Mouse (Mus musculus): ENCODE measurements around the gene Tpx2. TPM values are rescaled to one million over a fixed set of nuclear protein-coding genes. Genes with fewer than 3 reads are reported as not detected.
A peak's percentile ranks its signal among the peaks of the same experiment; 100 is the strongest.

Tpx2 gene
- polyA plus RNA-seq, 1 experiment from 2014 or later = 66.5 TPM

DNA sequence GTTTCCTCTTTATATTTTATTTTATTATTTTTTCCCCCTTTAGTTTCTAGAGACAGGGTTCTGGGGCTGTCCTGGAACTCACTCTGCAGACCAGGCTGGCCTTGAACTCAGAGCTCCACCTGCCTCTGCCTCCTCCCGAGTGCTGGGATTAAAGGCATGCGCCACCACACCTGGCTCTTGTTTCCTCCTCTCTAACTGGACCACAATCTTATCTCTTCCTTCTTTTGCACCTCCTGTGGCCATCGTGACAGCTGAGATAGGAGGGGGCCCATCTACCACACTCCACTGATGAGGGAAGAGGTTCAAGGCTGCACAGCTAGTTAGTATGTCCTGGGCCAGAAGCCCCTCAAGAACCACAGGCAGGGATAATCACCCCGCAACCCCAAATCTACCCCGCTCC is 76.8 kb downstream of the Tpx2 start:
- no peak for ATAC-seq (ENCODE audit: insufficient read depth, low FRiP score, low read depth)
- Histone ChIP-seq H3K9me3 (no peaks in the 10 kb centered on the region), H3K9ac (no peak overlapping the region), H3K27me3 (replicated peaks) (no peaks in the 10 kb centered on the region), H3K4me2 (no peak overlapping the region), H3K4me1 (peaks cover 24% of the 10 kb centered on the region), H3K36me3 (no peaks in the 10 kb centered on the region), H3K27ac (no peak overlapping the region), H3K4me3 (replicated peaks) (no peak overlapping the region)
- WGBS = 70% methylated on average over 5 of the region's 5 CpGs

DNA sequence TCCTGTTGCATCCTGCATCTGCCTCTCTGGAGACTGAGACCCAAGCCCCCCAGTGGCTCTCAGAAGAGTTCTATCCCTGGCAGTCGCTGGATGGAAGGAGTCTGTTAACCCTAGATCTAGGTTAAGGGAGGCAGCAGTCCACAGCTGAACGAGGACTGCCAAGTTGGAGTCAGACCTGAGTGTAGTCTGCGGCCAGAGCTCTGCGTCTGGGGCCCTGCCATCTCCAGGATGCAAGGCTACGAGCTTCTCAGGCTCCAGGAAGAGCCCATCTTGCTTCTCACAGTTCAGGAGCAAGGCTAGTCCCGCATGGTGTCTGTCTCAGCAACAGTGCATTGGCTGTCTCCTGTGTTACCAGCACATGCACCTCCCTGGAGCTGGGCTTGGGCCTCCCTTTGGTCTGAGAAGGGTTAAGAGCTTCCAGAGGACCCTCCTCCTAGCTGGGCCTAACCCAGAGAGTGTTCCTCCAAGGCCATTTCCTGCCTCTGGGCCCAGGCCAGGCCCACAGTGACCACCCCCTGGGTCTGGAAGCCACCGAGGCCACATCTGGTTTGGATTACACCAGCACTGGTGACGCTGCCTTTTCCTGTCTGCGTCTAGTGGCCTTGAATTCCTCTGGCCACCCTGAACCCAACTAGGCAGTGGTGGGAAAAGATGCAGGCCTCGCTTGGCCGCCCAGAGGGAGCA is 77.6 kb downstream of the Tpx2 start:
- no peak overlapping the region for H3K4me2 ChIP-seq
- peak overlapping the region; percentile 77 for H3K27ac ChIP-seq
- H3K36me3 ChIP-seq = no peaks in the 10 kb centered on the region
- no peak overlapping the region for H3K9ac ChIP-seq
- H3K4me1 ChIP-seq = peaks cover 31% of the 10 kb centered on the region
- no peaks in the 10 kb centered on the region for H3K27me3 ChIP-seq (replicated peaks)
- no peaks in the 10 kb centered on the region for H3K9me3 ChIP-seq
- H3K4me3 ChIP-seq (replicated peaks) = no peak overlapping the region
- WGBS = 48% methylated on average over 11 of the region's 11 CpGs
- ATAC-seq (ENCODE audit: insufficient read depth, low FRiP score, low read depth) = peak; percentile 56; the same call in 1 of the 2 replicates

DNA sequence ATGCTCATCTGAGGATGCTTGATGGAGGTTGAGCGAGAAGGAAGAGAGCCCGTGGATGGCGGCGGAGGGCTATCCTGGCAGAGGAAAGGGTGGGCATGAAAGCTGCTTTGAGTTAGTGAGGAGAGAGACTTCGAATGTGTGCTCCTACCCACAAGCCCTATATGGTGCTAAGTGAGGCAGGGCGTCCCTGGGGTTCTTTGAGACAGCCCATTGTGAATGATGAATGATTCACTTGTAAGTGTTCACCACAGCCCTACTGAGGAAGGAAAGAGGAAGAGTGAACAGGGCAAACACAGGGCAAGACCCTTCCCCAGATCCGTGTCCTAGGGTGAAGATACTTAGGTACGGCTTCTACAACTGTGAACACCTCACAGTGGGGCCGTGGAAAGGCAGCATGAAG is 79.1 kb downstream of the Tpx2 start:
- H3K9ac ChIP-seq = no peak overlapping the region
- 74% methylated on average over 9 of the region's 9 CpGs for WGBS
- H3K27ac ChIP-seq = no peak overlapping the region
- no peak overlapping the region for H3K4me3 ChIP-seq (replicated peaks)
- H3K4me2 ChIP-seq = no peak overlapping the region
- no peak for ATAC-seq (ENCODE audit: insufficient read depth, low FRiP score, low read depth)
- peaks cover 36% of the 10 kb centered on the region for H3K4me1 ChIP-seq
- H3K9me3 ChIP-seq = no peaks in the 10 kb centered on the region
- H3K27me3 ChIP-seq (replicated peaks) = no peaks in the 10 kb centered on the region
- H3K36me3 ChIP-seq = no peaks in the 10 kb centered on the region

DNA sequence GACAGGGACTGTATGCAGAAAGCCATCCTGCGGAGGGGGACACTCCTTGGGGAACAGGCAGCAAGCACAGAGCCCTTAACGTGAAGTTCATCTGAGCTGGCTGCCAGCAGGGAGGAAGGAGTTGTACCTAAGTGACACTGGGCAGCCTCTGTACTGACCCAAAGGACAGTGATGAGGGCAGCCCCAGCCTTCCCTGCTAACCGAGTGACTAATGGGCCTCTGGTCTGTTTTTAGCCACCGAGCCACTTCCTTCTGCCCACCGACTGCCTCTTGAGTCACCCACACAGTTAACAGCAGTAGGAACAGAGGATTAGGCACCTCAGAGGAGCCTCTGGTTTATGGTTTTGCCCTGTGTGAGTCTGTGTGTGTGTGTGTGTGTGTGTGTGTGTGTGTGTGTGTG is 79.6 kb downstream of the Tpx2 start:
- Histone ChIP-seq H3K9ac (no peak overlapping the region), H3K27ac (no peak overlapping the region), H3K4me1 (peaks cover 36% of the 10 kb centered on the region), H3K36me3 (no peaks in the 10 kb centered on the region), H3K9me3 (no peaks in the 10 kb centered on the region), H3K27me3 (replicated peaks) (0 out of 2 replicates have a peak, but pooled peaks cover under 1% of the 10 kb centered on the region), H3K4me2 (no peak overlapping the region), H3K4me3 (replicated peaks) (no peak overlapping the region)
- no peak for ATAC-seq (ENCODE audit: insufficient read depth, low FRiP score, low read depth)
- 52% methylated on average over 5 of the region's 5 CpGs for WGBS

DNA sequence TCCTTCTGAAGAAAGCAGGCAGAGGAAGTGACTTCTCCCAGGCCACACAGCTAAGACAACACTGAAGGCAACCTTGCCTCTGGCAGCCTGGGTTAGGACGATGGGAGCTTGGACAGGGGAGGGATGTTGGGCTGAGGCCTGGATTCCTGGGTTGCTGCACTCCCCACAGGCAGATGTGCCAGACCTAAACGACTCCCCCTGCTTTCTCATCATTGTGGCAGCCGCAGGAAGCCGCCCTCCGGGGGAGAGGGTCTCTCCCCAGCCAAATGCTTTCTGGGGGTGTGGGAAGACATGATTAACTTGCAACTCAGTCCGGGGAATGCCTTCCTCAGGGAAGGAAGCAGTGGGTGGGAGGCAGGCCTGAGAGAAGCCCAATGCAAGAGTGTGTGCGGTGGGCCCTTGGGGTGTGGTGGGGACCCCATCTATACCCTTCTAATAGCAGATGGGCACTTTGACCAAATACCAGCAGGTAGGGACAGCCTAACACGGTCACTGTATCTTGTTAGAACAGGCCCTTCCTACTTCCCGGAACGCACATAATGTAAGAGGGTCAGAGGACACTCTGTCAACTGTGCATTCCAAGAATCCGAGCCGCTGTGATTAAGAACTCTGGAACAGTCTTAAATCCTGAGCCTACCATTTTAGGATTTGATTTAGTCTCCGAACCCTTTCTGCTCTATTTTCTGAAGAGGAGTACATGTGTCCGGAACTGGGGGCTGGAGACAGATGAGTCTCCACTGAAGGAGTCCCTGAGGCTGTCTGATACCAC is 80.6 kb downstream of the Tpx2 start:
- peaks cover 36% of the 10 kb centered on the region for H3K4me1 ChIP-seq
- H3K4me2 ChIP-seq = no peak overlapping the region
- H3K9me3 ChIP-seq = no peaks in the 10 kb centered on the region
- H3K27me3 ChIP-seq (replicated peaks) = 0 out of 2 replicates have a peak, but pooled peaks cover 4% of the 10 kb centered on the region
- no peaks in the 10 kb centered on the region for H3K36me3 ChIP-seq
- H3K4me3 ChIP-seq (replicated peaks) = no peak overlapping the region
- no peak for ATAC-seq (ENCODE audit: insufficient read depth, low FRiP score, low read depth)
- peak overlapping the region; percentile 48 for H3K27ac ChIP-seq
- WGBS = 45% methylated on average over 14 of the region's 14 CpGs
- no peak overlapping the region for H3K9ac ChIP-seq

DNA sequence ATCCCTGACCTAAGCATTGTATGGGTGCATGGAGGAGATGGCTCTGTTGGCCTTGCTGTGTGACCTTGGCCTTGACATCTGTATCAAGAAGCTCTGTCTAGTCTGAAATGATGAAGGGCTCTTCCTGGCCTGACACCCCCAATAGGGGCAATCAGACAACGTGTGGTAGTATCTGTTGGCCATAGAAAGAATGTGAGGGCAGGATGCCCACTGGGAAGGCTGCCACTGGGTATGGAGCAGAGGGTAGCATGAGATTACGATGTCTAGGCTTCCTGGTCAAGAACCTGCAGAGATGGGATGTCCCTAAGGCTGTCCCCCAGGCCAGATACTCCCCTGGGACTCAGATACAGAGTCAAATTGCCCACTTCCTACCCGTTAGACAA is 81.2 kb downstream of the Tpx2 start:
- no peaks in the 10 kb centered on the region for H3K9me3 ChIP-seq
- H3K36me3 ChIP-seq = no peaks in the 10 kb centered on the region
- H3K9ac ChIP-seq = no peak overlapping the region
- no peak for ATAC-seq (ENCODE audit: insufficient read depth, low FRiP score, low read depth)
- 61% methylated on average over 3 of the region's 3 CpGs for WGBS
- H3K4me2 ChIP-seq = no peak overlapping the region
- H3K4me1 ChIP-seq = peaks cover 36% of the 10 kb centered on the region
- no peak overlapping the region for H3K4me3 ChIP-seq (replicated peaks)
- peak overlapping the region; percentile 48 for H3K27ac ChIP-seq
- H3K27me3 ChIP-seq (replicated peaks) = 0 out of 2 replicates have a peak, but pooled peaks cover 4% of the 10 kb centered on the region

DNA sequence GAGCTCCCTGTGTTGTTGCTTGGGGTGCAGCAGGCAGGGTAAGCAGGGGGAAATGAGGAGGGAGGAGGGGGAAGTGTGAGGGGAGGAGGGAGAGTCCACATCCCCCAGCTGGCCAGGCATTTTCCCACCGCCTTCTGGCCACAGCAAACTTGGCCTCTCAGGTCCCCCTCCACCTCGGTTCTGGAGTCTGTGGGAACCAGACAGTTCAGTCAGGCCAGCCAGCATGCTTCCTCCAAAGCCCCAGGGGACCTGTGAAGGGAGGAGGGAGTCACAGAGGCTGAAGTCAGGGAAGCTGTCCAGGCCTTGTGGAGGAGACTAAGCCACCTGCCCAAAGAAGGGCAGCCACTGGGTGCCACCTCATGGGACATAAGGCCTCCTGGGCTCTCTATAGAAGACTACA is 82.5 kb downstream of the Tpx2 start:
- Histone ChIP-seq H3K9ac (no peak overlapping the region), H3K4me3 (replicated peaks) (no peak overlapping the region), H3K36me3 (no peaks in the 10 kb centered on the region), H3K4me1 (peaks cover 28% of the 10 kb centered on the region), H3K9me3 (no peaks in the 10 kb centered on the region), H3K4me2 (no peak overlapping the region), H3K27me3 (replicated peaks) (0 out of 2 replicates have a peak, but pooled peaks cover 8% of the 10 kb centered on the region), H3K27ac (peak overlapping the region; percentile 21)
- WGBS = 18% methylated on average over 2 of the region's 2 CpGs
- ATAC-seq (ENCODE audit: insufficient read depth, low FRiP score, low read depth) = no peak

DNA sequence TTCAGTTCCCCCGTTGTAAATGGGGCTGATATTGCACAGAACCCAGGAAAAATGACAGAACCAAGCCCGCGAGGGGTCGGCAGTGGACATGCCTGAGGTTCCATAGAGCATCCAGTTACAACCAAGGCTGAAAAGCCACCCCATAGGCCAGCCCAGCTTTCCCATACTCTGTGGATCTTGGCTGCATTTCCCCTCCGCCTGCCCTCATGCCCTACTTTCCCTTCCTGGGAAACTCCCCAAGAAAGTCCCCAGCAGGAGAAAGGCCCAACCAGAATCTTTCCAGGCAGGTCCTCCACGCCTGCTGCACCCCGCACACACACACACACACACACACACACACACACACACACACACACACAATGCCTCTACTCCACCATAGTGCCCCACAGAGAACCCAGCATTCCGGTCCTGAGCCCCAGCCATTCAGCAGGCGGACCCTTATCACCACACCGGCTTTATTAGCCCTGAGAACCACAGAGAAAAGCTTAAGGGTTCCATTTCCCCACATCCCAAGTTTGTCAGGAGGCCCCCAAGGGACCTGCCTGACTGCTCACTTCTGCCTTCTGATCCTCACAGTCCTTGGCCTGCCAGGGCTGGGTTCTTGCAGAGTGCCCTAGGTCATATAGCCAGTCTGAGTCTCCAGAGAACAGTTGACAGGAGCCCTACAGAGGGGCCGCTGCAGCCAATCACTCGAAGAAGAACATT is 83.8 kb downstream of the Tpx2 start:
- Histone ChIP-seq H3K4me2 (no peak overlapping the region), H3K4me1 (peaks cover 18% of the 10 kb centered on the region; the same call in 1 of the 2 replicates), H3K27me3 (replicated peaks) (0 out of 2 replicates have a peak, but pooled peaks cover 8% of the 10 kb centered on the region), H3K9ac (no peak overlapping the region), H3K36me3 (no peaks in the 10 kb centered on the region), H3K4me3 (replicated peaks) (no peak overlapping the region), H3K9me3 (no peaks in the 10 kb centered on the region), H3K27ac (no peak overlapping the region)
- ATAC-seq (ENCODE audit: insufficient read depth, low FRiP score, low read depth) = no peak
- 63% methylated on average over 12 of the region's 12 CpGs for WGBS

DNA sequence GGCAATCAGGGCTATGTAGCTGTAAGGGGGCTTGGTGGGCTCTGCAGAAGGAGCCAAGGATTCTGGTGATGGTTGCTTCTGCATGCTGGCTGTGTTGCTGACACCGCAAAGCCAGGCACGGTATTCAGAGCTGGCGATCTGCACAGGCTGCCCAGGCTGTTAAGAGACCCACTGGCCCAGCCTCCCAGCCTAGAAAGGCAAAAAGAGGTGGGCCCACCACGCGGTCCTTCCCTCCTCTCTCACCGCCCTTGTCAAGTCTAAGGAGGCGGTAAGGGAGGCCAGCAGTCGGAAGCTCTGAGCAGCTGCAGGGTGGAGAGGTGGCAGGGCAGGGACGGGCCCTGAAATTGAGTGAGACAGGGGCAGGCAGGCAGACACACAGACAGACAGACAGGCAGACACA is 85.3 kb downstream of the Tpx2 start, which contains the start of gene Foxs1:
TSS of gene Foxs1 (minus strand) at position 161 of the 400 bp plus-strand sequence.
- Histone ChIP-seq H3K27me3 (replicated peaks) (0 out of 2 replicates have a peak, but pooled peaks cover 8% of the 10 kb centered on the region), H3K27ac (no peak within 1 kb of the TSS), H3K36me3 (no peaks in the 10 kb centered on the region), H3K9me3 (no peaks in the 10 kb centered on the region), H3K4me1 (peaks cover 17% of the 10 kb centered on the region; the same call in 1 of the 2 replicates), H3K4me3 (replicated peaks) (0 out of 2 replicates have a peak within 1 kb of the TSS, but pooled peaks have one; percentile 6), H3K4me2 (peak within 1 kb of the TSS; percentile 16; the same call in 1 of the 2 replicates), H3K9ac (no peak within 1 kb of the TSS)
- ATAC-seq (ENCODE audit: insufficient read depth, low FRiP score, low read depth) = 0 out of 2 replicates have a peak, but pooled peaks have one; percentile 21
- WGBS = 22% methylated on average over 9 of the region's 9 CpGs

DNA sequence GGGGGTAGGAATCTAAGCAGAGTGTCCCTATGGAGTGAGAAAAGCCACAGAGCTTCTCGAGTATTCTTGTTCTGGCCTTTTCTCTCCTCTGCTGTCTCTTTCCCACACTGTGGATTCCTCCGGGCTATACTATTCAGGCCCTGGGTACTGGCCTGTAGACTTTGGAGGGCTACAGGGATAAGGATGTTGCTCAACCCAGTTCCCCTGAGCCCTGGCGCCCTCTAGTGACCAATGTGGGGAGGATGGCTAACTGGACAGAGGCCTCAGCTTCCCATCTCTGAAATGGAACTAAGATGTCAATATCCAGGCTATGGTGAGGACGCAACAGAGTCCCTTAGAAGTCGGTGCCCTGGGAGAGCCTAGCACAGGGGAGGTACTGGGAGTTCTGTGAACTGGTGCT is 85.8 kb downstream of the Tpx2 start:
- no peaks in the 10 kb centered on the region for H3K36me3 ChIP-seq
- H3K9ac ChIP-seq = no peak overlapping the region
- H3K27me3 ChIP-seq (replicated peaks) = 0 out of 2 replicates have a peak, but pooled peaks cover 8% of the 10 kb centered on the region
- 0 out of 2 replicates have a peak, but pooled peaks have one; percentile 29 for ATAC-seq (ENCODE audit: insufficient read depth, low FRiP score, low read depth)
- H3K4me3 ChIP-seq (replicated peaks) = no peak overlapping the region
- H3K27ac ChIP-seq = no peak overlapping the region
- H3K4me1 ChIP-seq = peaks cover 17% of the 10 kb centered on the region; the same call in 1 of the 2 replicates
- WGBS = 39% methylated on average over 5 of the region's 5 CpGs
- no peaks in the 10 kb centered on the region for H3K9me3 ChIP-seq
- H3K4me2 ChIP-seq = no peak overlapping the region

DNA sequence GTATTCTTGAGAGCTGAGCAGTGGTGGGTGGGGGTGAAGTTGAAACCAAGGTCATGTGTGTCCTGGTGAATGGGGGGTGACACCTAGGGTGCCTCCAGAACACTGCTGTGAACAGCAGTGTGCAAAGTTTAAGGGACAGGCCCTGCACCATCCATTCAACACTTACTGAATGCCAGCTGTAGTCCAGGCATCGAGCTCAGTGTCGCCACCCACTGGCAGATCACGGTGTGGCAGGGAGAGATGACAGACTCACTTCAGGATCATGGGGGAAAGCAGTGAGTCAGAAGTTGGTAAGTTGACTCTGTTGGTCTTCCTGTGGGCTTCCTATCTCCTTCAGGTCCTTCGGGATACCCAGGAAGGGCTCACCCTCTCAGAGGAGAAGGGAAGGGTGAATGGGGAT is 92.1 kb downstream of the Tpx2 start:
- 13% methylated on average over 4 of the region's 4 CpGs for WGBS
- ATAC-seq (ENCODE audit: insufficient read depth, low FRiP score, low read depth) = no peak
- Histone ChIP-seq H3K27me3 (replicated peaks) (peaks cover 54% of the 10 kb centered on the region), H3K27ac (no peak overlapping the region), H3K4me2 (no peak overlapping the region), H3K9ac (no peak overlapping the region), H3K36me3 (no peaks in the 10 kb centered on the region), H3K4me3 (replicated peaks) (no peak overlapping the region), H3K9me3 (no peaks in the 10 kb centered on the region), H3K4me1 (peaks cover 12% of the 10 kb centered on the region)

Data from stomach, embryonic 15.5 days (tissue).